Mouse (Mus musculus): ENCODE results near the gene Olfr798. TPM values are rescaled to one million over a fixed set of nuclear protein-coding genes. Genes with fewer than 3 reads are reported as not detected.

Gene Olfr798
- polyA plus RNA-seq (2014; fragmentation: Nextera tagmentation; extraction: Ambion mirVana) = not detected in 2 replicates

DNA sequence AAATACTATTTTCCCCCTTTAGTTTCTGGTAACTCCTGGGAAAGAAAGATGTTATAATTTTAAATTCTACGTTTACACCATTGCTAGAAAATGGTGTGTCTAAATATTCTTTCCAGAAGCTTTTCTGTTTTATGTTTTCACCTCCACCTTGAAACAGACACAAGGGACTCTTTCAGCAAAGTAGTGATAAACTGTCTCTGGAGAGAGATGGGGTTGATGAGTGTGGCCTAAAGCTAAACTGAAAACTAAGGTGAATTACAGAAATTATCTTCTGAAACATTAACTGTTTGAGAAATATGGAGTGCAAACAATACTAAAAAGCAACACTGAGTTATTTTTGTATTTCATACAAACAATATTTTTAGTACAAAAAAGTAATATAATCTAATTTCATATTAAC lies at the start of gene Olfr798:
Olfr798 (minus strand) TSS at position 101 of the 400 bp plus-strand sequence.
- 89% methylated on average over 1 of the region's 1 CpGs for WGBS
- DNase-seq (no peak), ATAC-seq (ENCODE audit: low FRiP score, low TSS enrichment) (no peak)
- H3K4me3 ChIP-seq (replicated peaks; ENCODE audit: low read depth, low read length) = no peak within 1 kb of the TSS
- no peak within 1 kb of the TSS for H3K9ac ChIP-seq (replicated peaks; ENCODE audit: low read length)
- H3K27ac ChIP-seq (replicated peaks; ENCODE audit: low read depth, low read length) = no peak within 1 kb of the TSS
- H3K36me3 ChIP-seq (ENCODE audit: control insufficient read depth, insufficient read depth, low read length) = no peaks in the 10 kb centered on the region
- no peaks in the 10 kb centered on the region for H3K4me1 ChIP-seq (ENCODE audit: control insufficient read depth, insufficient read depth, low read length)
- no peak within 1 kb of the TSS for H3K4me2 ChIP-seq (ENCODE audit: low read length)
- H3K9me3 ChIP-seq (ENCODE audit: control insufficient read depth, low read length) = no peaks in the 10 kb centered on the region
- no peaks in the 10 kb centered on the region for H3K27me3 ChIP-seq (ENCODE audit: control insufficient read depth, insufficient read depth, low read length)

GRCm38 (mm10) chr10:129673765-129674164 lies 46.0 kb upstream of the Olfr798 start, which contains the start of gene Olfr801:
TSS of gene Olfr801 (minus strand) at chr10:129673865.
- DNase-seq (no peak), ATAC-seq (ENCODE audit: low FRiP score, low TSS enrichment) (no peak)
- Histone ChIP-seq H3K4me3 (replicated peaks; ENCODE audit: low read depth, low read length) (no peak within 1 kb of the TSS), H3K9ac (replicated peaks; ENCODE audit: low read length) (no peak within 1 kb of the TSS), H3K36me3 (ENCODE audit: control insufficient read depth, insufficient read depth, low read length) (no peaks in the 10 kb centered on the region), H3K9me3 (ENCODE audit: control insufficient read depth, low read length) (no peaks in the 10 kb centered on the region), H3K27ac (replicated peaks; ENCODE audit: low read depth, low read length) (no peak within 1 kb of the TSS), H3K27me3 (ENCODE audit: control insufficient read depth, insufficient read depth, low read length) (no peaks in the 10 kb centered on the region), H3K4me2 (ENCODE audit: low read length) (no peak within 1 kb of the TSS), H3K4me1 (ENCODE audit: control insufficient read depth, insufficient read depth, low read length) (no peaks in the 10 kb centered on the region)
- WGBS = 85% methylated on average over 1 of the region's 1 CpGs

GRCm38 (mm10) chr10:129657394-129657793 lies 29.7 kb upstream of the Olfr798 start, which contains the start of gene Olfr800:
TSS of gene Olfr800 (plus strand) at chr10:129657694.
- H3K27ac ChIP-seq (replicated peaks; ENCODE audit: low read depth, low read length) = no peak within 1 kb of the TSS
- H3K4me2 ChIP-seq (ENCODE audit: low read length) = no peak within 1 kb of the TSS
- no peak for DNase-seq
- H3K27me3 ChIP-seq (ENCODE audit: control insufficient read depth, insufficient read depth, low read length) = no peaks in the 10 kb centered on the region
- H3K9ac ChIP-seq (replicated peaks; ENCODE audit: low read length) = no peak within 1 kb of the TSS
- H3K4me3 ChIP-seq (replicated peaks; ENCODE audit: low read depth, low read length) = no peak within 1 kb of the TSS
- no peaks in the 10 kb centered on the region for H3K4me1 ChIP-seq (ENCODE audit: control insufficient read depth, insufficient read depth, low read length)
- ATAC-seq (ENCODE audit: low FRiP score, low TSS enrichment) = no peak
- no peaks in the 10 kb centered on the region for H3K36me3 ChIP-seq (ENCODE audit: control insufficient read depth, insufficient read depth, low read length)
- H3K9me3 ChIP-seq (ENCODE audit: control insufficient read depth, low read length) = no peaks in the 10 kb centered on the region

- no peak for DNase-seq
- Histone ChIP-seq H3K9ac (replicated peaks; ENCODE audit: low read length) (no peak overlapping the region), H3K27me3 (ENCODE audit: control insufficient read depth, insufficient read depth, low read length) (no peaks in the 10 kb centered on the region), H3K4me1 (ENCODE audit: control insufficient read depth, insufficient read depth, low read length) (no peaks in the 10 kb centered on the region), H3K4me3 (replicated peaks; ENCODE audit: low read depth, low read length) (no peak overlapping the region), H3K4me2 (ENCODE audit: low read length) (no peak overlapping the region), H3K27ac (replicated peaks; ENCODE audit: low read depth, low read length) (no peak overlapping the region), H3K36me3 (ENCODE audit: control insufficient read depth, insufficient read depth, low read length) (no peaks in the 10 kb centered on the region), H3K9me3 (ENCODE audit: control insufficient read depth, low read length) (no peaks in the 10 kb centered on the region)
- 82% methylated on average over 1 of the region's 1 CpGs for WGBS
- no peak for ATAC-seq (ENCODE audit: low FRiP score, low TSS enrichment)
These were observed 24.0 kb upstream of the Olfr798 start for GRCm38 (mm10) chr10:129651763-129652162.

DNA sequence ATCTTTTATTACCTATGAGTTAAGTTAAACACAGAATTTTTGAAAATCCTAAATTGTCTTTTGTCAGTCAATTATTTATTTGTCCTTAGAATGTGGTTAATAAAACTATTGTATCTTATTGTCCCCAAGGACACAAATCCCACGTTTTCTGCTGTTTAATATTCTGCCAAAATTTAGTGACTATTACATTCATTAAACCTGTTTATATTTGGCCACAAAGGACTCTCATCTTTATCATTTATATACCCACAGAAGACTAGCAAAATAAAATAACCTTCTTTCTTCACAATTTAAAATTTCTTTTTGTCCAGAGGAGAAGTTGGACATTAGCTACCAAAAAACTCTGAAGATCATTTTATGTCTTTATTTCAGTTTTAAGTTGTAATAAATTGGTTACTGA lies 9.4 kb upstream of the Olfr798 start, which contains the start of gene Olfr799:
Olfr799 (plus strand) TSS at position 301 of the 400 bp plus-strand sequence.
- Histone ChIP-seq H3K36me3 (ENCODE audit: control insufficient read depth, insufficient read depth, low read length) (no peaks in the 10 kb centered on the region), H3K4me2 (ENCODE audit: low read length) (no peak within 1 kb of the TSS), H3K4me1 (ENCODE audit: control insufficient read depth, insufficient read depth, low read length) (no peaks in the 10 kb centered on the region), H3K9me3 (ENCODE audit: control insufficient read depth, low read length) (no peaks in the 10 kb centered on the region), H3K27me3 (ENCODE audit: control insufficient read depth, insufficient read depth, low read length) (no peaks in the 10 kb centered on the region), H3K27ac (replicated peaks; ENCODE audit: low read depth, low read length) (no peak within 1 kb of the TSS), H3K4me3 (replicated peaks; ENCODE audit: low read depth, low read length) (no peak within 1 kb of the TSS), H3K9ac (replicated peaks; ENCODE audit: low read length) (no peak within 1 kb of the TSS)
- DNase-seq (no peak), ATAC-seq (ENCODE audit: low FRiP score, low TSS enrichment) (no peak)
- WGBS = 47% methylated on average over 1 of the region's 1 CpGs

DNA sequence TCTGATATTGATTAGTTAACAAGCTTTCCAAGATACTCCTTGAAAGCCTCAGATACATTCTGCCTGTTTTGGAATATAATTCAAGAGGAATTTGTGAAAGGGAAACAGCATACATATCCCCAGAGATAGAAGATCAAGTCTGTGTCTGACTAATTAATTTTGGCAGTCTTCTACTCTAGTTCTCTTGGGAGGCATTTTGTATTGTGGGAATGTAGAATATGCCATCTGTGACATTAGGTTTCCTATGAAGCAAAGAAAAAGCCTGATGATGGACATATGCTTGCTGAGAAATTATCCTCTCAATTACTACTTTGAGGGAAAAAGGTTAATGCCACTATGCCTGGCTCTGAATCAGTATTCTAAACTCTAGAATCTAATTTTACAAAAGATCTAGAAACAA lies 4.5 kb downstream of the Olfr798 start:
- no peak overlapping the region for H3K4me3 ChIP-seq (replicated peaks; ENCODE audit: low read depth, low read length)
- H3K4me1 ChIP-seq (ENCODE audit: control insufficient read depth, insufficient read depth, low read length) = no peaks in the 10 kb centered on the region
- no peak overlapping the region for H3K27ac ChIP-seq (replicated peaks; ENCODE audit: low read depth, low read length)
- H3K36me3 ChIP-seq (ENCODE audit: control insufficient read depth, insufficient read depth, low read length) = no peaks in the 10 kb centered on the region
- ATAC-seq (ENCODE audit: low FRiP score, low TSS enrichment) (no peak), DNase-seq (peak; percentile 39)
- H3K9ac ChIP-seq (replicated peaks; ENCODE audit: low read length) = no peak overlapping the region
- no peaks in the 10 kb centered on the region for H3K9me3 ChIP-seq (ENCODE audit: control insufficient read depth, low read length)
- no peaks in the 10 kb centered on the region for H3K27me3 ChIP-seq (ENCODE audit: control insufficient read depth, insufficient read depth, low read length)
- no peak overlapping the region for H3K4me2 ChIP-seq (ENCODE audit: low read length)

- H3K9me3 ChIP-seq (ENCODE audit: control insufficient read depth, low read length) = no peaks in the 10 kb centered on the region
- DNase-seq (peak; percentile 6), ATAC-seq (ENCODE audit: low FRiP score, low TSS enrichment) (no peak)
- no peaks in the 10 kb centered on the region for H3K4me1 ChIP-seq (ENCODE audit: control insufficient read depth, insufficient read depth, low read length)
- H3K27me3 ChIP-seq (ENCODE audit: control insufficient read depth, insufficient read depth, low read length) = no peaks in the 10 kb centered on the region
- H3K27ac ChIP-seq (replicated peaks; ENCODE audit: low read depth, low read length) = no peak overlapping the region
- no peak overlapping the region for H3K9ac ChIP-seq (replicated peaks; ENCODE audit: low read length)
- H3K4me2 ChIP-seq (ENCODE audit: low read length) = no peak overlapping the region
- no peak overlapping the region for H3K4me3 ChIP-seq (replicated peaks; ENCODE audit: low read depth, low read length)
- H3K36me3 ChIP-seq (ENCODE audit: control insufficient read depth, insufficient read depth, low read length) = no peaks in the 10 kb centered on the region
- WGBS = 32% methylated on average over 1 of the region's 1 CpGs
These were observed 6.0 kb downstream of the Olfr798 start for GRCm38 (mm10) chr10:129621724-129622123.

- no peaks in the 10 kb centered on the region for H3K36me3 ChIP-seq (ENCODE audit: control insufficient read depth, insufficient read depth, low read length)
- H3K9ac ChIP-seq (replicated peaks; ENCODE audit: low read length) = no peak within 1 kb of the TSS
- no peaks in the 10 kb centered on the region for H3K9me3 ChIP-seq (ENCODE audit: control insufficient read depth, low read length)
- ATAC-seq (ENCODE audit: low FRiP score, low TSS enrichment) (no peak), DNase-seq (no peak)
- H3K4me3 ChIP-seq (replicated peaks; ENCODE audit: low read depth, low read length) = no peak within 1 kb of the TSS
- no peaks in the 10 kb centered on the region for H3K27me3 ChIP-seq (ENCODE audit: control insufficient read depth, insufficient read depth, low read length)
- WGBS = 95% methylated on average over 1 of the region's 1 CpGs
- H3K4me2 ChIP-seq (ENCODE audit: low read length) = no peak within 1 kb of the TSS
- no peaks in the 10 kb centered on the region for H3K4me1 ChIP-seq (ENCODE audit: control insufficient read depth, insufficient read depth, low read length)
- no peak within 1 kb of the TSS for H3K27ac ChIP-seq (replicated peaks; ENCODE audit: low read depth, low read length)
These were observed 15.3 kb downstream of the Olfr798 start, which contains the start of gene Olfr796 for GRCm38 (mm10) chr10:129612470-129612869. TSS of gene Olfr796 (minus strand) at chr10:129612570.

DNA sequence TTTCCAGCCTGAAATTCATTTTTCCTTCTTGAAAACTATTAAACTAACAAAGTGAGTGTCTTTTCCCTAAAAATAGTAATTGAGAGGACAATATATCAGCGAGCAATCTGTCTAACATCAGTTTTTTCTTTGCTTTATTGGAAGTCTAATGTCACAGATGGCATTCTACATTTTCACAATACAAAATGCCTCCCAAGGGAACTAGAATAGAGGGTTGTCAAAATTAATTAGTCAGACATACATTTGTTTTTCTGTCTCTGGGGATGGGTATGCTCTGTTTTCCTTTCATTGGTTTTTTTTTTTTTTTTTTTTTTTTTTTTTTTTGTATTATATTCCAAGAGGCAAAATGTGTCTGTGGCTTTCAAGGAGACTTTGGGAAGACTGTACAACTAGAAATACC lies 50.7 kb downstream of the Olfr798 start:
- 46% methylated on average over 1 of the region's 1 CpGs for WGBS
- peak; percentile 41 for DNase-seq

More for the DNA sequence above, 50.7 kb downstream of the Olfr798 start:
- ATAC-seq (ENCODE audit: low FRiP score, low TSS enrichment) = no peak
- H3K9me3 ChIP-seq (ENCODE audit: control insufficient read depth, low read length) = no peaks in the 10 kb centered on the region
- H3K4me2 ChIP-seq (ENCODE audit: low read length) = no peak overlapping the region
- no peaks in the 10 kb centered on the region for H3K27me3 ChIP-seq (ENCODE audit: control insufficient read depth, insufficient read depth, low read length)
- H3K4me1 ChIP-seq (ENCODE audit: control insufficient read depth, insufficient read depth, low read length) = no peaks in the 10 kb centered on the region
- H3K36me3 ChIP-seq (ENCODE audit: control insufficient read depth, insufficient read depth, low read length) = no peaks in the 10 kb centered on the region
- H3K27ac ChIP-seq (replicated peaks; ENCODE audit: low read depth, low read length) = no peak overlapping the region
- H3K9ac ChIP-seq (replicated peaks; ENCODE audit: low read length) = no peak overlapping the region
- H3K4me3 ChIP-seq (replicated peaks; ENCODE audit: low read depth, low read length) = no peak overlapping the region

Data from midbrain, embryonic 14.5 days (tissue).